Mouse (Mus musculus): ENCODE measurements around the gene Rap2a. TPM values are rescaled to one million over a fixed set of nuclear protein-coding genes. Genes with fewer than 3 reads are reported as not detected.

The Rap2a gene
- polyA plus RNA-seq (2015; fragmentation: Nextera tagmentation; extraction: Ambion mirVana): 41.2 and 43.2 TPM in 2 replicates

GRCm38 (mm10) chr14:120477982-120478568, at the start of gene Rap2a:
TSS of gene Rap2a (plus strand) at chr14:120478444.
- H3K36me3 ChIP-seq: peaks cover 9% of the 10 kb centered on the region
- no peaks in the 10 kb centered on the region for H3K9me3 ChIP-seq
- H3K4me2 ChIP-seq: peak within 1 kb of the TSS; percentile 61
- H3K27ac ChIP-seq: peak within 1 kb of the TSS; percentile 97
- H3K9ac ChIP-seq: peak within 1 kb of the TSS; percentile 83
- H3K4me1 ChIP-seq: peaks cover 16% of the 10 kb centered on the region
- H3K27me3 ChIP-seq: no peaks in the 10 kb centered on the region
- ATAC-seq (ENCODE audit: borderline replicate concordance, extremely low read depth, low FRiP score, low TSS enrichment): peak; percentile 92
- peak within 1 kb of the TSS; percentile 93 for H3K4me3 ChIP-seq
- 2% methylated on average over 64 of the region's 78 CpGs for WGBS

GRCm38 (mm10) chr14:120428497-120428896, 49.7 kb upstream of the Rap2a start:
- H3K9me3 ChIP-seq: no peaks in the 10 kb centered on the region
- ATAC-seq (ENCODE audit: borderline replicate concordance, extremely low read depth, low FRiP score, low TSS enrichment): no peak
- no peak overlapping the region for H3K9ac ChIP-seq
- no peaks in the 10 kb centered on the region for H3K27me3 ChIP-seq
- H3K4me3 ChIP-seq: no peak overlapping the region
- H3K27ac ChIP-seq: no peak overlapping the region
- WGBS: 86% methylated on average over 5 of the region's 5 CpGs
- no peak overlapping the region for H3K4me2 ChIP-seq
- H3K4me1 ChIP-seq: no peaks in the 10 kb centered on the region
- peaks cover 41% of the 10 kb centered on the region for H3K36me3 ChIP-seq

GRCm38 (mm10) chr14:120432773-120433172, 45.5 kb upstream of the Rap2a start:
- Histone ChIP-seq H3K4me1 (no peaks in the 10 kb centered on the region), H3K4me3 (no peak overlapping the region), H3K27me3 (no peaks in the 10 kb centered on the region), H3K9me3 (no peaks in the 10 kb centered on the region), H3K36me3 (peaks cover 8% of the 10 kb centered on the region; the same call in 1 of the 2 replicates), H3K9ac (no peak overlapping the region), H3K4me2 (no peak overlapping the region), H3K27ac (no peak overlapping the region)
- ATAC-seq (ENCODE audit: borderline replicate concordance, extremely low read depth, low FRiP score, low TSS enrichment): no peak

GRCm38 (mm10) chr14:120433931-120434398, 44.3 kb upstream of the Rap2a start:
- peaks cover 7% of the 10 kb centered on the region; the same call in 1 of the 2 replicates for H3K36me3 ChIP-seq
- no peaks in the 10 kb centered on the region for H3K4me1 ChIP-seq
- H3K4me2 ChIP-seq: no peak overlapping the region
- no peak overlapping the region for H3K9ac ChIP-seq
- WGBS: 69% methylated on average over 8 of the region's 8 CpGs
- no peak for ATAC-seq (ENCODE audit: borderline replicate concordance, extremely low read depth, low FRiP score, low TSS enrichment)
- no peak overlapping the region for H3K4me3 ChIP-seq
- H3K27me3 ChIP-seq: no peaks in the 10 kb centered on the region
- no peaks in the 10 kb centered on the region for H3K9me3 ChIP-seq
- H3K27ac ChIP-seq: no peak overlapping the region; the same call in 1 of the 2 replicates

- no peak for ATAC-seq (ENCODE audit: borderline replicate concordance, extremely low read depth, low FRiP score, low TSS enrichment)
- Histone ChIP-seq H3K27ac (no peak overlapping the region), H3K36me3 (peaks cover 3% of the 10 kb centered on the region; the same call in 1 of the 2 replicates), H3K4me1 (no peaks in the 10 kb centered on the region), H3K4me2 (no peak overlapping the region), H3K9me3 (no peaks in the 10 kb centered on the region), H3K27me3 (no peaks in the 10 kb centered on the region), H3K9ac (no peak overlapping the region), H3K4me3 (no peak overlapping the region)
- 75% methylated on average over 1 of the region's 1 CpGs for WGBS
These were observed 43.4 kb upstream of the Rap2a start for GRCm38 (mm10) chr14:120434831-120435230.

- Histone ChIP-seq H3K36me3 (no peaks in the 10 kb centered on the region; the same call in 1 of the 2 replicates), H3K27ac (no peak overlapping the region), H3K9ac (no peak overlapping the region), H3K4me2 (no peak overlapping the region), H3K4me1 (no peaks in the 10 kb centered on the region), H3K27me3 (no peaks in the 10 kb centered on the region), H3K9me3 (no peaks in the 10 kb centered on the region), H3K4me3 (no peak overlapping the region)
- ATAC-seq (ENCODE audit: borderline replicate concordance, extremely low read depth, low FRiP score, low TSS enrichment): no peak
These were observed 37.5 kb upstream of the Rap2a start for GRCm38 (mm10) chr14:120440716-120441115.

GRCm38 (mm10) chr14:120441256-120441655, 37.0 kb upstream of the Rap2a start:
- Histone ChIP-seq H3K9me3 (no peaks in the 10 kb centered on the region), H3K4me2 (no peak overlapping the region), H3K27ac (no peak overlapping the region), H3K27me3 (no peaks in the 10 kb centered on the region), H3K36me3 (no peaks in the 10 kb centered on the region; the same call in 1 of the 2 replicates), H3K4me3 (no peak overlapping the region), H3K4me1 (no peaks in the 10 kb centered on the region), H3K9ac (no peak overlapping the region)
- WGBS: 52% methylated on average over 4 of the region's 4 CpGs
- ATAC-seq (ENCODE audit: borderline replicate concordance, extremely low read depth, low FRiP score, low TSS enrichment): no peak

GRCm38 (mm10) chr14:120441836-120442235, 36.4 kb upstream of the Rap2a start:
- no peak for ATAC-seq (ENCODE audit: borderline replicate concordance, extremely low read depth, low FRiP score, low TSS enrichment)
- no peak overlapping the region for H3K9ac ChIP-seq
- no peaks in the 10 kb centered on the region for H3K36me3 ChIP-seq
- H3K27ac ChIP-seq: no peak overlapping the region
- H3K4me2 ChIP-seq: no peak overlapping the region
- no peak overlapping the region for H3K4me3 ChIP-seq
- 80% methylated on average over 13 of the region's 13 CpGs for WGBS
- H3K9me3 ChIP-seq: no peaks in the 10 kb centered on the region
- H3K27me3 ChIP-seq: no peaks in the 10 kb centered on the region
- H3K4me1 ChIP-seq: no peaks in the 10 kb centered on the region

GRCm38 (mm10) chr14:120454221-120454620, 24.0 kb upstream of the Rap2a start:
- Histone ChIP-seq H3K9me3 (no peaks in the 10 kb centered on the region), H3K9ac (no peak overlapping the region), H3K36me3 (no peaks in the 10 kb centered on the region), H3K4me1 (no peaks in the 10 kb centered on the region), H3K27me3 (no peaks in the 10 kb centered on the region), H3K4me3 (no peak overlapping the region), H3K27ac (no peak overlapping the region), H3K4me2 (no peak overlapping the region)
- WGBS: 92% methylated on average over 7 of the region's 7 CpGs
- ATAC-seq (ENCODE audit: borderline replicate concordance, extremely low read depth, low FRiP score, low TSS enrichment): no peak

GRCm38 (mm10) chr14:120463938-120464727, 14.1 kb upstream of the Rap2a start:
- no peaks in the 10 kb centered on the region for H3K36me3 ChIP-seq
- no peaks in the 10 kb centered on the region for H3K27me3 ChIP-seq
- WGBS: 52% methylated on average over 3 of the region's 3 CpGs
- H3K4me2 ChIP-seq: no peak overlapping the region
- ATAC-seq (ENCODE audit: borderline replicate concordance, extremely low read depth, low FRiP score, low TSS enrichment): peak; percentile 69
- H3K4me1 ChIP-seq: no peaks in the 10 kb centered on the region
- H3K9me3 ChIP-seq: no peaks in the 10 kb centered on the region
- H3K27ac ChIP-seq: no peak overlapping the region
- no peak overlapping the region for H3K9ac ChIP-seq
- no peak overlapping the region for H3K4me3 ChIP-seq

- no peak for ATAC-seq (ENCODE audit: borderline replicate concordance, extremely low read depth, low FRiP score, low TSS enrichment)
- H3K36me3 ChIP-seq: no peaks in the 10 kb centered on the region
These were observed 11.4 kb upstream of the Rap2a start for GRCm38 (mm10) chr14:120466816-120467215.

GRCm38 (mm10) chr14:120469126-120469790, 9.0 kb upstream of the Rap2a start:
- no peak overlapping the region for H3K27ac ChIP-seq

More at GRCm38 (mm10) chr14:120466816-120467215, 11.4 kb upstream of the Rap2a start:
- Histone ChIP-seq H3K27me3 (no peaks in the 10 kb centered on the region), H3K4me2 (no peak overlapping the region), H3K4me3 (no peak overlapping the region), H3K9ac (no peak overlapping the region), H3K27ac (no peak overlapping the region), H3K4me1 (no peaks in the 10 kb centered on the region), H3K9me3 (no peaks in the 10 kb centered on the region)
- 80% methylated on average over 4 of the region's 4 CpGs for WGBS

More at GRCm38 (mm10) chr14:120469126-120469790, 9.0 kb upstream of the Rap2a start:
- Histone ChIP-seq H3K9ac (no peak overlapping the region), H3K27me3 (no peaks in the 10 kb centered on the region), H3K9me3 (no peaks in the 10 kb centered on the region), H3K36me3 (no peaks in the 10 kb centered on the region), H3K4me3 (no peak overlapping the region), H3K4me2 (no peak overlapping the region), H3K4me1 (no peaks in the 10 kb centered on the region)
- ATAC-seq (ENCODE audit: borderline replicate concordance, extremely low read depth, low FRiP score, low TSS enrichment): no peak
- WGBS: 74% methylated on average over 14 of the region's 14 CpGs

All from lung, embryonic 15.5 days (tissue).